Mouse (Mus musculus) embryonic facial prominence, embryonic 10.5 days (tissue): ENCODE results near the gene Sh3bp5. TPM values are rescaled to one million over a fixed set of nuclear protein-coding genes. Genes with fewer than 3 reads are reported as not detected.
A peak's percentile ranks its signal among the peaks of the same experiment; 100 is the strongest.

ENCODE experiments used
- DNase-seq: peaks from one replicate; pipeline ENCODE4 v3.0.0-alpha.2; 2017; ENCODE audit warnings: low spot score
- H3K27ac ChIP-seq: fragments of 300-500 bp; sonication (generic); replicated peaks from 2 replicates; pipeline ENCODE4 v1.5.1; 2016; ENCODE audit warnings: mild to moderate bottlenecking
- H3K27me3 ChIP-seq: fragments of 300-500 bp; sonication (generic); replicated peaks from 2 replicates; pipeline ENCODE4 v1.6.1; 2016; ENCODE audit warnings: low read depth, mild to moderate bottlenecking; ENCODE audit not compliant: poor library complexity, severe bottlenecking
- H3K36me3 ChIP-seq: fragments of 300-500 bp; sonication (generic); replicated peaks from 2 replicates; pipeline ENCODE4 v1.6.1; 2016; ENCODE audit warnings: mild to moderate bottlenecking, moderate library complexity
- H3K4me1 ChIP-seq: fragments of 300-500 bp; sonication (generic); 2 replicates; pipeline ENCODE4 v1.6.1; 2016
- H3K4me3 ChIP-seq: fragments of 300-500 bp; sonication (generic); 2 replicates; pipeline ENCODE4 v1.5.1; 2016; ENCODE audit warnings: mild to moderate bottlenecking, moderate library complexity
- H3K9me3 ChIP-seq: fragments of 300-500 bp; sonication (generic); 2 replicates; pipeline ENCODE4 v1.6.1; 2016; ENCODE audit warnings: mild to moderate bottlenecking
- WGBS: fragments of 180-500 bp; shearing (Covaris S2); methylation state at CpG from one replicate; pipeline ENCODE4 v1.1.7; 2016; 5-methylcytosine and 5-hydroxymethylcytosine counted together
- polyA plus RNA-seq: library from polyadenylated mRNA; unstranded; fragments of >200 nt; fragmentation: Nextera tagmentation; extraction: Ambion mirVana; gene quantifications from 2 replicates; pipeline ENCODE4 v1.2.1, GENCODE M21; 2016

The Sh3bp5 gene
- polyA plus RNA-seq, 1 experiment from 2014 or later: 30.2 TPM

- Histone ChIP-seq H3K27me3 (peaks cover under 1% of the 10 kb centered on the region; the same call in 1 of the 2 replicates), H3K4me1 (peaks cover 10% of the 10 kb centered on the region), H3K4me3 (peak within 1 kb of the TSS; percentile 81), H3K36me3 (peaks cover 12% of the 10 kb centered on the region; the same call in 1 of the 2 replicates), H3K27ac (peak within 1 kb of the TSS; percentile 92), H3K9me3 (no peaks in the 10 kb centered on the region)
- WGBS: under 1% methylated on average over 78 of the region's 78 CpGs
- peak; percentile 100 for DNase-seq
These were observed 99.3 kb downstream of the Sh3bp5 start, which contains the start of gene Capn7 for GRCm38 (mm10) chr14:31336369-31337155. Gene Capn7 (plus strand): TSS chr14:31336638.

- Histone ChIP-seq H3K27me3 (peaks cover 9% of the 10 kb centered on the region; the same call in 1 of the 2 replicates), H3K27ac (no peak overlapping the region; the same call in 1 of the 2 replicates), H3K4me3 (peak overlapping the region; percentile 81), H3K36me3 (peaks cover 5% of the 10 kb centered on the region; the same call in 1 of the 2 replicates), H3K9me3 (no peaks in the 10 kb centered on the region), H3K4me1 (peaks cover 10% of the 10 kb centered on the region)
- no peak for DNase-seq
- 53% methylated on average over 3 of the region's 3 CpGs for WGBS
These were observed 100.1 kb downstream of the Sh3bp5 start for GRCm38 (mm10) chr14:31335765-31336164.

GRCm38 (mm10) chr14:31330957-31331356 lies 104.9 kb downstream of the Sh3bp5 start:
- WGBS: 80% methylated on average over 4 of the region's 4 CpGs
- H3K9me3 ChIP-seq: no peaks in the 10 kb centered on the region
- no peaks in the 10 kb centered on the region for H3K4me1 ChIP-seq
- H3K36me3 ChIP-seq: no peaks in the 10 kb centered on the region
- DNase-seq: no peak
- no peak overlapping the region for H3K27ac ChIP-seq
- H3K4me3 ChIP-seq: no peak overlapping the region
- peaks cover 13% of the 10 kb centered on the region; the same call in 1 of the 2 replicates for H3K27me3 ChIP-seq

- Histone ChIP-seq H3K9me3 (no peaks in the 10 kb centered on the region), H3K4me1 (no peaks in the 10 kb centered on the region), H3K36me3 (no peaks in the 10 kb centered on the region), H3K27ac (no peak overlapping the region), H3K4me3 (no peak overlapping the region), H3K27me3 (peaks cover 13% of the 10 kb centered on the region; the same call in 1 of the 2 replicates)
- DNase-seq: no peak
- WGBS: 55% methylated on average over 2 of the region's 2 CpGs
These were observed 106.1 kb downstream of the Sh3bp5 start for GRCm38 (mm10) chr14:31329741-31330140.

- Histone ChIP-seq H3K4me1 (peaks cover 12% of the 10 kb centered on the region), H3K27ac (no peak overlapping the region), H3K4me3 (no peak overlapping the region), H3K36me3 (no peaks in the 10 kb centered on the region), H3K27me3 (peaks cover 23% of the 10 kb centered on the region), H3K9me3 (no peaks in the 10 kb centered on the region)
- no peak for DNase-seq
- 87% methylated on average over 4 of the region's 4 CpGs for WGBS
These were observed 108.2 kb downstream of the Sh3bp5 start for GRCm38 (mm10) chr14:31327681-31328080.

GRCm38 (mm10) chr14:31327196-31327595 lies 108.7 kb downstream of the Sh3bp5 start:
- DNase-seq: no peak
- 90% methylated on average over 1 of the region's 1 CpGs for WGBS
- Histone ChIP-seq H3K9me3 (no peaks in the 10 kb centered on the region), H3K27ac (no peak overlapping the region), H3K36me3 (no peaks in the 10 kb centered on the region), H3K4me3 (no peak overlapping the region), H3K27me3 (peaks cover 23% of the 10 kb centered on the region), H3K4me1 (peaks cover 12% of the 10 kb centered on the region)

GRCm38 (mm10) chr14:31326770-31327169 lies 109.1 kb downstream of the Sh3bp5 start:
- Histone ChIP-seq H3K4me1 (peaks cover 12% of the 10 kb centered on the region), H3K27me3 (peaks cover 23% of the 10 kb centered on the region), H3K36me3 (no peaks in the 10 kb centered on the region), H3K27ac (no peak overlapping the region), H3K4me3 (no peak overlapping the region), H3K9me3 (no peaks in the 10 kb centered on the region)
- no peak for DNase-seq
- WGBS: 76% methylated on average over 7 of the region's 7 CpGs

- peaks cover 12% of the 10 kb centered on the region for H3K27me3 ChIP-seq
- H3K4me1 ChIP-seq: peaks cover 12% of the 10 kb centered on the region
- 59% methylated on average over 5 of the region's 5 CpGs for WGBS
- DNase-seq: no peak
- no peak overlapping the region for H3K27ac ChIP-seq
- no peaks in the 10 kb centered on the region for H3K9me3 ChIP-seq
- no peak overlapping the region for H3K4me3 ChIP-seq
- H3K36me3 ChIP-seq: no peaks in the 10 kb centered on the region
These were observed 110.3 kb downstream of the Sh3bp5 start for GRCm38 (mm10) chr14:31325551-31325950.

- H3K27ac ChIP-seq: no peak overlapping the region
- WGBS: 64% methylated on average over 10 of the region's 10 CpGs
These were observed 111.0 kb downstream of the Sh3bp5 start for GRCm38 (mm10) chr14:31324851-31325250.

GRCm38 (mm10) chr14:31323849-31324792 lies 111.8 kb downstream of the Sh3bp5 start, which contains the start of gene Dnah1:
Gene Dnah1 (minus strand): TSS chr14:31323896.
- DNase-seq: peak; percentile 64
- WGBS: 35% methylated on average over 28 of the region's 28 CpGs
- H3K4me3 ChIP-seq: peak within 1 kb of the TSS; percentile 54
- peak within 1 kb of the TSS; percentile 63 for H3K27ac ChIP-seq
- H3K9me3 ChIP-seq: no peaks in the 10 kb centered on the region
- no peaks in the 10 kb centered on the region for H3K36me3 ChIP-seq
- H3K4me1 ChIP-seq: peaks cover 12% of the 10 kb centered on the region
- peaks cover 15% of the 10 kb centered on the region for H3K27me3 ChIP-seq

More at GRCm38 (mm10) chr14:31324851-31325250, 111.0 kb downstream of the Sh3bp5 start:
- peak; percentile 33 for DNase-seq
- Histone ChIP-seq H3K9me3 (no peaks in the 10 kb centered on the region), H3K36me3 (no peaks in the 10 kb centered on the region), H3K4me1 (peaks cover 12% of the 10 kb centered on the region), H3K4me3 (no peak overlapping the region), H3K27me3 (peaks cover 15% of the 10 kb centered on the region)

GRCm38 (mm10) chr14:31323189-31323588 lies 112.7 kb downstream of the Sh3bp5 start:
- Histone ChIP-seq H3K4me3 (peak overlapping the region; percentile 54), H3K36me3 (no peaks in the 10 kb centered on the region), H3K9me3 (no peaks in the 10 kb centered on the region), H3K27me3 (peaks cover 15% of the 10 kb centered on the region), H3K27ac (no peak overlapping the region), H3K4me1 (peaks cover 12% of the 10 kb centered on the region)
- no peak for DNase-seq
- 86% methylated on average over 4 of the region's 4 CpGs for WGBS

- no peaks in the 10 kb centered on the region for H3K36me3 ChIP-seq
- H3K9me3 ChIP-seq: no peaks in the 10 kb centered on the region
- peak; percentile 6 for DNase-seq
- H3K27ac ChIP-seq: no peak overlapping the region
- H3K27me3 ChIP-seq: peaks cover 15% of the 10 kb centered on the region
- no peak overlapping the region for H3K4me3 ChIP-seq
- 80% methylated on average over 3 of the region's 3 CpGs for WGBS
- H3K4me1 ChIP-seq: peaks cover 12% of the 10 kb centered on the region
These were observed 113.7 kb downstream of the Sh3bp5 start for GRCm38 (mm10) chr14:31322191-31322590.
